Mouse (Mus musculus) cerebral cortex, adult 2 months (tissue): ENCODE results near the gene Adam15.

Source experiments
- WGBS: fragments of 180-500 bp; shearing (Covaris S2); methylation state at CpG from one replicate; pipeline ENCODE4 v1.1.7; 2018; 5-methylcytosine and 5-hydroxymethylcytosine counted together

Gene Adam15

GRCm38 (mm10) chr3:89383651-89384255, 34.0 kb upstream of the Adam15 start:
- 91% methylated on average over 5 of the region's 5 CpGs for WGBS

GRCm38 (mm10) chr3:89382950-89383349, 33.2 kb upstream of the Adam15 start:
- WGBS = 84% methylated on average over 5 of the region's 5 CpGs

GRCm38 (mm10) chr3:89382033-89382882, 32.5 kb upstream of the Adam15 start:
- WGBS = 91% methylated on average over 9 of the region's 9 CpGs

GRCm38 (mm10) chr3:89381233-89381632, 31.4 kb upstream of the Adam15 start:
- WGBS = 91% methylated on average over 11 of the region's 11 CpGs

- WGBS = 95% methylated on average over 18 of the region's 18 CpGs
Measured at GRCm38 (mm10) chr3:89380711-89381110, 30.9 kb upstream of the Adam15 start.

- WGBS = 97% methylated on average over 14 of the region's 14 CpGs
Measured at GRCm38 (mm10) chr3:89380291-89380690, 30.5 kb upstream of the Adam15 start.

- WGBS = 88% methylated on average over 31 of the region's 31 CpGs
Measured at GRCm38 (mm10) chr3:89379388-89380131, 29.8 kb upstream of the Adam15 start.

- 3% methylated on average over 29 of the region's 29 CpGs for WGBS
Measured at GRCm38 (mm10) chr3:89378394-89379067, 28.7 kb upstream of the Adam15 start.

GRCm38 (mm10) chr3:89377831-89378230, 28.0 kb upstream of the Adam15 start:
- WGBS = 72% methylated on average over 4 of the region's 4 CpGs

GRCm38 (mm10) chr3:89373581-89374231, 23.9 kb upstream of the Adam15 start:
- WGBS = 64% methylated on average over 5 of the region's 5 CpGs

GRCm38 (mm10) chr3:89367338-89367737, 17.5 kb upstream of the Adam15 start:
- 79% methylated on average over 11 of the region's 11 CpGs for WGBS

- WGBS = 87% methylated on average over 20 of the region's 20 CpGs
Measured at GRCm38 (mm10) chr3:89365486-89366414, 16.0 kb upstream of the Adam15 start.

GRCm38 (mm10) chr3:89365153-89365485, 15.3 kb upstream of the Adam15 start, which contains the start of gene Dcst1:
Gene Dcst1, minus strand, starts transcription at chr3:89365253.
- 89% methylated on average over 11 of the region's 11 CpGs for WGBS

- WGBS = 57% methylated on average over 8 of the region's 8 CpGs
Measured at GRCm38 (mm10) chr3:89364631-89365030, 14.8 kb upstream of the Adam15 start.

- WGBS = 94% methylated on average over 7 of the region's 7 CpGs
Measured at GRCm38 (mm10) chr3:89361675-89362074, 11.9 kb upstream of the Adam15 start, which contains the start of gene Dcst2. Gene Dcst2, plus strand, starts transcription at chr3:89361975.

- WGBS = 76% methylated on average over 3 of the region's 3 CpGs
Measured at GRCm38 (mm10) chr3:89360237-89360636, 10.4 kb upstream of the Adam15 start.

GRCm38 (mm10) chr3:89359630-89360029, 9.8 kb upstream of the Adam15 start:
- 61% methylated on average over 6 of the region's 6 CpGs for WGBS

- WGBS = 70% methylated on average over 9 of the region's 9 CpGs
Measured at GRCm38 (mm10) chr3:89356029-89356428, 6.2 kb upstream of the Adam15 start.

- WGBS = 79% methylated on average over 6 of the region's 6 CpGs
Measured at GRCm38 (mm10) chr3:89355512-89355902, 5.7 kb upstream of the Adam15 start.

GRCm38 (mm10) chr3:89354816-89355511, 5.2 kb upstream of the Adam15 start:
- 17% methylated on average over 5 of the region's 5 CpGs for WGBS
